In genomic region chr16:32927044-32927443, GRCm38 (mm10) we compare ENCODE assay signal across 21 mouse cellular contexts.
"Had no signal": no experiment of that assay in that cellular context is flagged by ENCODE, and none has a peak within 500 bp of the region (broad histone marks: within the 10 kb centered on the region; RNA-seq: fewer than 3 reads in every experiment).

No protein-coding gene starts in this region.

- H3K9ac ChIP-seq: hindbrain, embryonic 12.5 days; hindbrain, embryonic 14.5 days; intestine, embryonic 15.5 days; limb, embryonic 12.5 days; liver, embryonic 13.5 days had no signal

- H3K27me3 ChIP-seq: hindbrain, embryonic 12.5 days; intestine, embryonic 15.5 days; limb, embryonic 12.5 days; liver, embryonic 13.5 days had no signal

- H3K4me1 ChIP-seq: intestine, embryonic 15.5 days; liver, embryonic 13.5 days had no signal

- DNase-seq: gastrocnemius, postnatal 14 days; heart, adult 2 months; heart, postnatal 10 days; heart, postnatal 4 days; kidney, adult 18-20 months; kidney, adult 8-10 months; kidney, postnatal 10 days; kidney, postnatal 25 days; kidney, postnatal 4 days; liver; liver, embryonic 13.5 days had no signal

- H3K9me3 ChIP-seq: hindbrain, embryonic 10.5 days; hindbrain, embryonic 12.5 days; intestine, embryonic 15.5 days; limb, embryonic 10.5 days; limb, embryonic 12.5 days; liver, embryonic 13.5 days had no signal

- H3K4me3 ChIP-seq: heart, adult 2 months; hindbrain, embryonic 10.5 days; hindbrain, embryonic 12.5 days; intestine, embryonic 15.5 days; layer of hippocampus, adult 2 months; left cerebral cortex, adult 2 months; limb, embryonic 10.5 days; limb, embryonic 12.5 days; liver, embryonic 13.5 days had no signal

- H3K4me2 ChIP-seq: heart, embryonic 11.5 days; hindbrain, embryonic 12.5 days; hindbrain, embryonic 14.5 days; intestine, embryonic 15.5 days; limb, embryonic 12.5 days; liver, embryonic 11.5 days; liver, embryonic 13.5 days had no signal

- H3K27ac ChIP-seq: heart, adult 2 months; hindbrain, embryonic 10.5 days; hindbrain, embryonic 12.5 days; hindbrain, embryonic 14.5 days; intestine, embryonic 15.5 days; layer of hippocampus, adult 2 months; left cerebral cortex, adult 2 months; limb, embryonic 10.5 days; limb, embryonic 12.5 days; liver, embryonic 13.5 days had no signal
